Mouse (Mus musculus) cortical plate, adult 2 months (tissue): ENCODE data around the gene Rtn4r. TPM values are rescaled to one million over a fixed set of nuclear protein-coding genes. Genes with fewer than 3 reads are reported as not detected.

Source experiments
- H3K27ac ChIP-seq: fragments of 200-500 bp; 2 replicates; pipeline ENCODE4 v1.5.1; 2012; ENCODE audit warnings: low read length, control low read depth, inconsistent platforms; ENCODE audit not compliant: insufficient read depth
- H3K4me1 ChIP-seq: fragments of 200-500 bp; 2 replicates; pipeline ENCODE4 v1.6.1; 2011; ENCODE audit warnings: low read length; ENCODE audit not compliant: control insufficient read depth, insufficient read depth
- H3K4me3 ChIP-seq: fragments of 200-500 bp; 2 replicates; pipeline ENCODE4 v1.5.1; 2011; ENCODE audit warnings: mild to moderate bottlenecking, low read length, control low read depth; ENCODE audit not compliant: insufficient read depth
- CTCF ChIP-seq: fragments of 200-500 bp; IDR thresholded peaks from 2 replicates; pipeline ENCODE4 v1.5.1; 2011; ENCODE audit warnings: mild to moderate bottlenecking, control low read depth, low read length; ENCODE audit not compliant: insufficient read depth; ENCODE audit errors: extremely low read depth
- POLR2A ChIP-seq: fragments of 200-500 bp; IDR thresholded peaks from 2 replicates; pipeline ENCODE4 v1.6.1; 2011; ENCODE audit warnings: mild to moderate bottlenecking, low read length, control low read depth; ENCODE audit not compliant: insufficient read depth; ENCODE audit errors: extremely low read depth
- polyA plus RNA-seq: library from polyadenylated mRNA; depleted of rRNA; stranded (reverse); fragments of >200 nt; gene quantifications from 2 replicates; pipeline ENCODE4 v1.2.3, GENCODE M21; 2012; rRNA removed

The Rtn4r gene
- polyA plus RNA-seq, result 225 and 233 TPM in 2 replicates

DNA sequence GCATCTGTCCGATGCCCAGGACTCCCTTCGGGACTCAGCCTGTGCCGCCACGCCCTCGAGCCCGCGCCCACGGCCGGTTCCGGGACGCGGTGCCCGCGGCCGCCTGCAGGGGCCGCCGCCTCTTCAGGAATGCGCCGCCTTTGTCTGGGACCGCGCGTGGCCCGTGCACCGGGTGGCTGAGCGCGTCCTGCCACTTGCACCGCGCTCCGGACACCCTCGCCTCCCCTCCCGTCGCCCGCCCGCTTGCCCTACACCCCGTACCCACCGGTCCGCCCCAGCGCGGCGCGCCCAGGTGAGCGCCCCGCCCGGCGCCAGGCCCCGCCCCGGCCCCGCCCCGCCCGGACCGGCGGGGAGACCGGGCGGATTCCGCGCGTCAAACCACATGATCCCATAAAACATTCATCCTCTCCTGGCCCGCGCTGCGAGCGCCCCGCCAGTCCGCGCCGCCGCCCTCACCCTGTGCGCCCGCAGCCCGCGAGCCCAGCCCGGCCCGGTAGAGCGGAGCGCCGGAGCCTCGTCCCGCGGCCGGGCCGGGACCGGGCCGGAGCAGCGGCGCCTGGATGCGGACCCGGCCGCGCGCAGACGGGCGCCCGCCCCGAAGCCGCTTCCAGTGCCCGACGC lies at the start of gene Rtn4r:
Gene Rtn4r, plus strand, starts transcription at position 402 of the 621 bp plus-strand sequence.
- no peaks in the 10 kb centered on the region for H3K4me1 ChIP-seq

DNA sequence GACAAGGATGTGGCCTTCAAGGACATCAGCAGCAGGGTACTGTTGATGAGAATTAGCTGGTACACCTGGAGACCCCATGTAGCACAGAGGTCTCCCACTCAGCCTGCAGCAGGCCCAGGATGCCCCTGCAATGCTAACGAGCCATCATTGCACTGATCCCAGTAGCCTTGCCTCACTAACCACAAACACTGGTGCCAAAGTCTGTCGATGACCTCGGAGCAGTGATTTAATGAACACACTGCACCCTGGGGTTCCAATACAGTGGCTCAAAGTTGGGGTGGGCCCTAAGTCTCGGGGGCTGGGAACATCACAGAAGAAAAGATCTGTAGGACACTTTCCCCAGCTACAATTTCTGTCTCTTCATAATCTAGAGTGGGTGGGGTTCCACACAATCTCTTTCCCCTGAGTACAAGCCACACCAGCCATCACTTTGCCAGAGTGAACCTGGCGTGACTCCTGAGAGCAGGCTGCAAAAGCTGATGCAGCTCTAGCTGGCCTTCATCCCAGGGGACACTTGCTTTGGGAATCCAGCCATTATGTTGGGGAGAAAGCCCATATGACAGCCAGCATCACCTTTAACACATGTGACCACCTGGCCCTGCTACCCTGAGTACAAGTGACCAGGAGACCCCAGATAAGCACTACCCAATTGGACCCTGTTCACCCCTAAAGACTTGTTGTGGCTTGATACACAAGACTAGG lies 49.0 kb upstream of the Rtn4r start:
- no peak overlapping the region for H3K27ac ChIP-seq

More for the DNA sequence above, at the start of gene Rtn4r:
- H3K27ac ChIP-seq, result peak within 1 kb of the TSS; percentile 75
- peak within 1 kb of the TSS; percentile 76 for H3K4me3 ChIP-seq
- peak; percentile 22 for TF ChIP-seq CTCF
- no peak for TF ChIP-seq POLR2A

DNA sequence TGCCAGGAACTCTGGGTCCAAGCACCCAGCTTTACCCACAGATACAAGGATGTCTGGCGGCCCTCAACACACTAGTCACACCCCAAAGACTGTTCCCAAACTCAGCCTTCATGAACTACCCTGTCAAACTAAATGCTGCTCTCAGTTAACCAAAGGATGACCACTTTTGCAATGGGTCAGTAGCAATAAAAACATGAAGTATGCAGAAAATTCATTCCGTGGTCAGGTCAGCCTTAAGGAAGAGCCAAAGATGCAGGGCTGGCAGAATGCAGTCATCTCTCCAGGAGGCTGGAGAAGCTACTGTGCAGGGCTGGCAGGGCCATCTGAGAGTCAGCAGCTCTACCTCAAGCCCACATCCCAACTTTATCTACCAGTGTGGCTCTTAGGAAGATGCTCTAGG lies 48.1 kb upstream of the Rtn4r start:
- TF ChIP-seq POLR2A (no peak), CTCF (no peak)
- Histone ChIP-seq H3K27ac (no peak overlapping the region), H3K4me3 (no peak overlapping the region), H3K4me1 (no peaks in the 10 kb centered on the region)

More for the DNA sequence above, 49.0 kb upstream of the Rtn4r start:
- H3K4me3 ChIP-seq, result no peak overlapping the region
- H3K4me1 ChIP-seq, result no peaks in the 10 kb centered on the region
- TF ChIP-seq CTCF, result no peak
- no peak for TF ChIP-seq POLR2A

DNA sequence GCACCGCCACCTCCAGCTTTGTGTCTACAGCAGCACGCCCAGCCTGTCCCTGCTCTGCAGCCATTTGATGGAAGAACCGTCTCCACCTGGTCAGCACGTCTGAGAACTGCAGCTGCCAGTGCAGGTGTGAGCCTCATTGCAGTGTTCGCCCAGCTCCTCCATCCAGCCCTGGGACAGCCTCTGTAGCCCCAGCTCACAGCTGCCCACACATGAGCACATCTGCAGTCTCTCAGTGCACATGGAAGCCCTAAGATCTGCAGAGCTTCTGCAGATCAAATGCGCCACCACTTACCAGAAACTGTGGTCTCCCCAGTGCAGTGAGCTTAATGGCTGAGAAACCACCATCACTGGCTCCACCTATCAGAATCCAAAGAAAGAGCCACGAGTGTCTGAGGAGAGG lies 47.3 kb upstream of the Rtn4r start:
- Histone ChIP-seq H3K27ac (no peak overlapping the region), H3K4me3 (no peak overlapping the region), H3K4me1 (no peaks in the 10 kb centered on the region)
- TF ChIP-seq CTCF (no peak), POLR2A (no peak)

DNA sequence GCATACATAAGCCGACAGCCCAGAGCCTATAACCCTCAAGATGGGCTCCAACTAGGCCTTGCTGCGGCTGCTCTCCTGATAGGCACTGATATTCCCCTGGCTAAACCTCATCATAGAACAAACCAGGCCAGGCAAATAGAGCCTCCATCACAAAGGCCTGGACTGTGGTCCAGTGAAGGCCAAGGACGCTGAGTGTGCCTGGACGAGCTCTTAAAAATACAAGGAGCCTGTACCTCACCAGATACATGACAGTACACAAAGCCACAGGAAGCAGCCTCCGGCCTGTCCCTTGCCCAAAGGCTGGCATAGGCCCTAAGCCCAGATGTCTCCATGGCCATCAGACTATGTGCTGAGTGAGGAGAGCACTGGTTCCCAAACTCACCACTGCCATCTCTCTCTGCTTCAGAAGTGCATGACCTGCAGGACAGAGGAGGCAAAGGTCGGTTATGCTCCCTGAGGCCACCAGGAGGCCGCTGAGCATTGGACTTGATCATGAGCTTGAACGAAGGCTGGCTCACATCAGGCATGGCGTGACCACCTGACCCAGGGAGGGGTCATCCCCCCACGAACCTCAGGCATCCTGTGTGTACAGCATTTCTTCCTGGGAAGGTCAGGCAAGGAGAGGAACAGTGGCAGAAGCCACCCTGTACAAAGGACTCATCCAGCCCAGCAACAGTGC lies 46.2 kb upstream of the Rtn4r start:
- Histone ChIP-seq H3K4me3 (no peak overlapping the region), H3K4me1 (no peaks in the 10 kb centered on the region), H3K27ac (0 out of 2 replicates have a peak overlapping the region, but pooled peaks have one; percentile 17)
- TF ChIP-seq CTCF (no peak), POLR2A (no peak)

DNA sequence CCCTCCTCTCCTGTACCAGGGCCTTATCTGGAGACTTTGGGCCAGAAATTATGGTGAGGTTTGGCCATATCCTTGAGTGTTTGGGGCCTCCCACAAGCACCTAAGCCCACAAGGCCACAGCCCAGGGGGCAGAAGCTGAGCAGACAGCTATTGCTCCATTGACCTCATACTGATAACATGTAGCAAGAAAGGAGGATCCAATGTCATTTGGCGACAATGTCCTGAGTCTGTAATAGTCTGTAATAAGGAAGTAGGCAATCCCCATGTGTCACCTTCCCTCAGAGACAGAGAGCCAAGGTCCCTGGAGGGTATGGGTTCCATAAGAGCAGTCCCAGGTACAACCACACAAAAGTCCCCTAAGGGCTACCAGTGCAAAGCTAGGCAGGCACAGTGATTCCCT lies 45.2 kb upstream of the Rtn4r start:
- no peak for TF ChIP-seq CTCF
- no peak for TF ChIP-seq POLR2A
- H3K27ac ChIP-seq, result peak overlapping the region; percentile 17
- H3K4me3 ChIP-seq, result no peak overlapping the region
- H3K4me1 ChIP-seq, result no peaks in the 10 kb centered on the region

DNA sequence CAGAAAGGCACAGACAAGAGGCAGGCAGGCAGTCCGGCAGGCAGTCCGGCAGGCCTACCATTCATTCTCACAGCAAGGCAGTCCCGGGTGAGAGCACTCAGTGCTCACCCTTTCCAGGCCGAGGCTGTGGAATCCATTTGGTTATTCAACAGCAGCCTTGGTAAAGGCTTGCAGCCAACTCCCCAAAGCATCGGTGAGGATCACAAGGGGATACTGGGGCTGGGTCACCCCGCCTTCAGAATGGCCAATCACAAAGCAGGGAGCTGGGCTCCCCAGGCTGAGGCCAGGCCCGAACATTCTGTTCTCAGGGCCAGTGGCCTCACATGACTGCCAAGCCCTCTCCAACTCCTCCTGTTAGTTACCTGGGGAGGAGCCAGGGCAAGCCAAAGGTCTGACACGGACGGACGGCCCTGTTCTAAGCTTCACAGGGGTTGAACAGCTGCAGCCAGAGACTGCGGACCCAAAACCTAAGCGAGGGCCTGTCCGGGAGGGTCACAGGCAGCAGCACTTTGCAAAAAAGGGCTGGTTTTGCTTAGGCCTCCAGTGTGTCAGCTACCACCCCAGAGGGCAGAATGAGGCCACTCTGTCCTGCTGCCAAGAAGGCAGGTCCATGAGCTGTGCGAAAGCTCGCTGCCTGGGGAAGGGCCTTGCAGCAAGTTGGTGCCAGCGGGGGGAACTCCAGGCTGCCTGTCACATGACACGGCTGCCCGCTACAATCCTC lies 44.1 kb upstream of the Rtn4r start:
- peak overlapping the region; percentile 14 for H3K27ac ChIP-seq
- TF ChIP-seq CTCF (no peak), POLR2A (no peak)
- H3K4me1 ChIP-seq, result no peaks in the 10 kb centered on the region
- no peak overlapping the region for H3K4me3 ChIP-seq

DNA sequence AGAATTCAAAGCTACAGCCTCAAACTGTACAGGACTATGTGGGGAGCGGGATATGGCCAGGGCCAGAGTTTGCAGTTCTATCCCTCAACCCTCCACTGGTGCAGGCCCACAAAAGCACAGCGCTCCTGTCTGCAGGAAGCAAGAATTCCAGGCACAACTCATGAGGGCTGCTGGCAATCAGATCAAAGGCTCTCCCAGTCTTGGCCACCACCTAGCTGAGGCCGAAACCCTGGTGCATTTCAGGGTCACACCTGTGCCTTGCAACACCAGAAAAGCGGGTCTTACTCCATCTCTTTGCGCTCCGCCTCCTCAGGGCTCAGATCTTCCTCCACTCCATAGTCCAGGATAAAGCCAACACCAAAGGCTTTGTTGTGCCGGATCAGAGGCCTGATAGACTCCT lies 43.2 kb upstream of the Rtn4r start:
- TF ChIP-seq POLR2A (no peak), CTCF (no peak)
- H3K4me3 ChIP-seq, result no peak overlapping the region
- H3K4me1 ChIP-seq, result no peaks in the 10 kb centered on the region
- H3K27ac ChIP-seq, result 0 out of 2 replicates have a peak overlapping the region, but pooled peaks have one; percentile 14

DNA sequence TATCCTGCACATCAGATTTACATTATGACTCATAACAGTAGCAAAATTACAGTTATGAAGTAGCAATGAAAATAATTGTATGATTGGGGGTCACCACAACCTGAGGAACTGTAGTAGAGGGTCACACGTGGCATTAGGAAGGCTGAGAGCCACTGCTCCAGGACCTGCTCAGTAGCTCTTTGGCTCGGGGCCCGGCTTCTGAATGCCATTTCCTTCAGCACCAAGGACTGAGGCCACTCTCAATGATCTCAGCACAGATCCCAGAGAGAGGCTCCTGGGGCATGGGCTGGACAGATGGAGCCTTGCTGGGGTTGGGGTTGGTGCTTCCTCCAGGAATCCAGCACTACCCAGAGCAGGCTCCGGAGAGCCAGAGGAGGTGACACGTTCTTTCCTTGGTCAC lies 40.3 kb upstream of the Rtn4r start:
- TF ChIP-seq CTCF (no peak), POLR2A (peak; percentile 31; the same call in 1 of the 2 replicates)
- Histone ChIP-seq H3K4me3 (peak overlapping the region; percentile 48), H3K4me1 (no peaks in the 10 kb centered on the region), H3K27ac (no peak overlapping the region)
